Mouse (Mus musculus) testis, adult 2 months (tissue): ENCODE results near the gene Padi3.

Experiments
- CTCF ChIP-seq: fragments of 200-500 bp; IDR thresholded peaks from 2 replicates; pipeline ENCODE4 v1.5.1; 2012; ENCODE audit warnings: low read depth, mild to moderate bottlenecking, inconsistent platforms, low read length, moderate library complexity; ENCODE audit not compliant: control insufficient read depth, insufficient read depth, insufficient replicate concordance
- POLR2A ChIP-seq: fragments of 200-500 bp; IDR thresholded peaks from 2 replicates; pipeline ENCODE4 v1.6.1; 2012; ENCODE audit warnings: low read depth, mild to moderate bottlenecking, inconsistent platforms, low read length, moderate library complexity; ENCODE audit not compliant: control insufficient read depth

- no peak for TF ChIP-seq POLR2A
- TF ChIP-seq CTCF: no peak
These were observed 15.8 kb downstream of the Padi3 start for GRCm38 (mm10) chr4:140794678-140795077.
